Mouse (Mus musculus): ENCODE results near the gene Ogg1.

GRCm38 (mm10) chr6:113286316-113286715, 40.5 kb upstream of the Ogg1 start:
- TF ChIP-seq CTCF (IDR thresholded peaks at IDR 0.05; ENCODE audit: borderline replicate concordance, insufficient read depth, low read length) (no peak), POLR2A (IDR thresholded peaks at IDR 0.05; ENCODE audit: low read depth, low read length) (no peak)
